Mouse (Mus musculus) stomach, postnatal 0 days (tissue): ENCODE results near the gene Gtf2ird2.

Source experiments
- CTCF ChIP-seq: IDR thresholded peaks from 2 replicates; pipeline ENCODE4 v1.5.1; 2016; ENCODE audit warnings: antibody characterized with exemption, low read depth, mild to moderate bottlenecking, moderate library complexity
- EP300 ChIP-seq: optimal IDR thresholded peaks from 2 replicates; pipeline ENCODE3; 2016; ENCODE audit warnings: antibody characterized with exemption

DNA sequence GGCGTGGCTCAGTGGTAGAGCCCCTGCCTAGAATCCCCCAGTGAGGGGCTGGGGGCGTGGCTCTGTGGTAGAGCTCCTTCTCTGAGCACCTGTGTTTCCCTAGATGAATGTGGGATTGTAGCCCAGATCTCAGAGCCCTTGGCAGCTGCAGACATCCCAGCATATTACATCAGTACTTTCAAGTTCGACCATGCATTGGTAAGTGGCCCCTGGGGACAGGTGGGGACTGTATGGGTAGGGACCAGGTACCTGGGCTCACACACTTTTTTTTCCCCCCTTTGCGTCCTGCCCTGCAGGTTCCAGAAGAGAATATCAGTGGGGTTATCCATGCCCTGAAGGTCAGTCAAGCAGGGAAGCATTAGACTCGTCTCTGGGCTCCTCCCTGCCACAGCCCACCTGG, 45.9 kb upstream of the Gtf2ird2 start:
- TF ChIP-seq CTCF (no peak), EP300 (no peak)
